Mouse (Mus musculus) hematopoietic stem cell, adult 5-6 weeks (primary cell): Measurements from ENCODE around the gene Evi5. TPM values are rescaled to one million over a fixed set of nuclear protein-coding genes. Genes with fewer than 3 reads are reported as not detected.

Source experiments
- ATAC-seq, 2 experiments: fragments of 125-278 bp in 1 of 2; replicated peaks in 1 of 2; 2 replicates each; pipeline ENCODE4 v1.8.0; 2016 to 2017; ENCODE audit warnings: inconsistent platforms in 2 of 2, mild to moderate bottlenecking in 2 of 2, moderate number of reproducible peaks in 2 of 2, low read depth in 1 of 2, moderate TSS enrichment in 1 of 2; ENCODE audit not compliant: low FRiP score in 2 of 2, poor library complexity in 2 of 2, severe bottlenecking in 2 of 2, insufficient read depth in 1 of 2, low TSS enrichment in 1 of 2
- total RNA-seq: library from RNA; stranded (forward); fragments of 172-1452, 232-1000 nt; gene quantifications from 2 replicates; pipeline ENCODE4 v1.2.3, GENCODE M21; 2017

Evi5 gene
- total RNA-seq, 1 experiment from 2014 or later = 19.9 TPM

DNA sequence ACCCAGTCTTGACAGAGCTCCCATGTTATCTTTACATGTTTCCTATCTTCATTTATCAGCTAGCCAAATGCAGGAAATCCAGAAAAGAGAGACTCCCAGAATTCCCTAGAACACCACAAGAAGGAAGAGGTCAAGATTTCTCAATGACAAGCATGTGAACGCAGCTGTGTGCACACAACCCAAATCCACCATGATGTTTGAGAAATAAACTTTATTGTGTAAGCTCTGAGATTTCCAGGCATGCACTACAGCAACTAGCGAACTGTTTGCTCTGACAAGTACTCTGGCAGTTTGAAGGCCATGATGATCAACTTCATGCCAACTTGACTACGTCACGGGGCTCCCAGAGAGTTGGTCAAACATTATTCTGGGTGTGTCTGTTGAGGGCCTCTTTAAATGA lies 169.2 kb downstream of the Evi5 start:
- peak in 1 of 2 experiments; percentile 30; a peak in 1 of 4 replicates for ATAC-seq

- ATAC-seq = no peak
Observed at GRCm38 (mm10) chr5:107703207-107703763, 171.6 kb downstream of the Evi5 start.

GRCm38 (mm10) chr5:107701658-107702057 lies 173.2 kb downstream of the Evi5 start:
- no peak for ATAC-seq

DNA sequence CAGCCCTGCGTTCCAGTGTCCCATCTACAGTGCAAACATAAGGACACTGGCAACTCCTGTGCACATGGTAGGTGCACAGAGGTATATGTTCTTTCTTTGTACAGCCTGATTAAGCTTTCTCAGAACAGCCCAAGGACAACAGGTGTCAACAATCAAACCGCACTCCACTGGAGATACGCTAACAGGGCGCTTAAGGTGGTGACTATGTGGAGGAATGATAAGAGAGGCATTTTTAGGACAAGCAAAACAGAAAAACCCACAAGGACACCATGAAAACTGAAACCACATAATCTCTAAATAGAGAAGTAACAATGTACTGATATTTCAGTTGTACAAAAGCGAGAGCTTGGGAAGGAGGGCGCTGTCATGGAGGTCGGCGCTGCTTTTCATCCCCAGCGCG lies 174.0 kb downstream of the Evi5 start:
- no peak for ATAC-seq

DNA sequence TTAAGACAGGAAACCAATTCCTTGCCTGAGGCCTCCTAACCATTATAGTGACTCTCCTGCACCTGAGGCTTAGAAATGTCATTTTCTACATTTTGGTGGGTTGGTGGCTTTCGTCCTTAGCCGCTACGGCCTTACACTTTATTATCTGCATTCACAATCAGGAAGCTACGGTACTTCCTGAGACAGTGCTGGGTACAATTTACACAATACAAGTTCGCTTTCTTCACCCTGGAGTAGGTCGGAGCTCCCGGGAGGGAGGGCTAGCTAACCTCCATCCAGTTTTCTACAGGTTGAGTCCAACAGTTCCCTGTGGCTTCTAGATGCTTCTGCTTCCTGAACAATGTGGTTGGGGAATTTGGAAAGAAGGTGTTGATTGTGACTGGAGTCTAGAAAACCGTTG lies 176.0 kb downstream of the Evi5 start:
- peak; percentile 82 to 90 for ATAC-seq

DNA sequence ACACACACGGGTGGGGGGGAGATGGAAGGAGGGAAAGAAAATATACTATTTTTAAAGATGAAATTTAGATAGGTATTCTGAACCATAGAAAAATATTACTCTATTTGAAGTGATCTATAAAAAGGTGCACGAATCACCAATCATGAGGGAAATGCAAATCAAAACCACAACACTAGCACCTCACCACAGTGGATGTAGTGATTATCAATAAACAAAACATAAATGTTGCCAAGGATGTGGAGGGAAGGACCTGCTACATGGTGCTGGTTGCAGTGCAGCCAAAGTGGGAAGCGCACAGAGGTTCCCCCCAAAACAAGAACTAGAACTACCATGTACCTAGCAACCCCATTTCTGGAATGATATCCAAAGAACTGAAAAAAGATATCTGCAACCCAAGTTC lies 179.9 kb downstream of the Evi5 start:
- no peak for ATAC-seq

Other genes starting within 250 kb of the Evi5 start
- 16.5 and 30.3 TPM in 2 replicates for gene Gfi1, start 149.1 kb downstream of the Evi5 start, total RNA-seq
- not detected in 2 replicates for gene Ube2d2b, start 45.0 kb downstream of the Evi5 start, total RNA-seq
- gene Rpl5, start 25.4 kb upstream of the Evi5 start, total RNA-seq = 277 and 564 TPM in 2 replicates
- gene Fam69a, start 112.0 kb upstream of the Evi5 start, total RNA-seq = 7.1 and 17.7 TPM in 2 replicates
- gene Mtf2, start 190.6 kb upstream of the Evi5 start, total RNA-seq = 154 and 169 TPM in 2 replicates